Mouse (Mus musculus): ENCODE results near the gene Entpd2.

Gene Entpd2

DNA sequence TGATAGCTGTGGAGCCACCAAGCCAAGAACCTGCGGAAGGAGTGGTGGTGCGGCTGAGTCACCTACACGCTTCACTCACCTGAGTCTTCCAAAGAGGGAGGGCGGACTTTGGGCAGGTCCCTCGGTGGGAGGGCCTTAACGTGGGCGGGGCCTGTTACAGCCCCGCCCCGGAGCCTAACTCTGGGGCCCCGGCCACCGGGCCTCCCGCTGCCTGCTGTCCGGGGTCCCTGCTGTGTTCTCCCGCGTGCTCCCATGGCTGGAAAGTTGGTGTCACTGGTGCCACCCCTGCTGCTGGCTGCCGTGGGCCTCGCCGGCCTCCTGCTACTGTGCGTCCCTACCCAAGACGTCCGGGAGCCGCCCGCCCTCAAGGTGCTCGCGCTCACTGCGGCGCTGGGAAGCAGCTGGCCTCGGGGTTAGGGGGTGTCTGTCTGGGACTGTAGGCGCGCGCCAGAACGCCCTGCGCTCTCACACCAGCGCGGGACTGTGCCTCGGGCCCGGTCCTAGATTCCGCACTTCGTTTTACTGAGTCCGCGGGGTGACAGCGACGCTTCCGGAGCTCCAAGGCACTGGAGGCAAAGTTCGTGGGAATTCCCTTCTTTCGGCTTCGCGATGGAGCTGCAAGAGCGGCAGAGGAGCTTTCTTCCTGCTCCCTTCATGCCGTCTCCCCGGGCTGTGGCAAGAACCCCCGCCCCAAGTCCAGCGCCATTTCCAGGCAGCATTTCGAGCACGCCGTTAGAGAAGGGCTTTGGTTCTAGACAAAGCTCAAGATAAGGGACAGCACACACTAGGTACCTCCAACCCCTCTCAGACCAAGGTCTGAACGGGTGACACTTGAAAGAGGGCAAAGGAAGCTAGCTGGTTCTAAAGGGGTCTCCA lies at the start of gene Entpd2:
Gene Entpd2 (plus strand): TSS at position 154 of the 876 bp plus-strand sequence.
- peak; percentile 64 for DNase-seq

DNA sequence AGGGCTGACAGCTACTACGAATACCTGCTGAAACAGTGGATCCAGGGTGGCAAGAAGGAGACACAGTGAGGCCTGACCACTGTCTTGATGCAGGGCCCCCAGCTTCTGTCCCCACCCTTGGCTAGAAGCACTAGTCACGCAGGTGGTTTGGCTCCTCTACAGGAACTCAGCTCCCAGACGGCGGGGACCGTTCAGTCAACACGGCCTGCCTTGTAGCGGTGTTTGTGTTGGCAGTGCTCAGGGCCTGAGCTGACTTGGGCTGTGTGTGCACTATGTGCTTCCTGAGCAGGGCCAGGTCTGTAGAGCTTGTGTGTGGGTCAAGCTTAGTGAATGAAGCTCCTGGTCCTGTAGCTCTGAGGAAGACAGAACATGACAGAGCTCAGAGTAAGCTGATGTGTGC lies 47.5 kb upstream of the Entpd2 start:
- peak; percentile 37 for DNase-seq

DNA sequence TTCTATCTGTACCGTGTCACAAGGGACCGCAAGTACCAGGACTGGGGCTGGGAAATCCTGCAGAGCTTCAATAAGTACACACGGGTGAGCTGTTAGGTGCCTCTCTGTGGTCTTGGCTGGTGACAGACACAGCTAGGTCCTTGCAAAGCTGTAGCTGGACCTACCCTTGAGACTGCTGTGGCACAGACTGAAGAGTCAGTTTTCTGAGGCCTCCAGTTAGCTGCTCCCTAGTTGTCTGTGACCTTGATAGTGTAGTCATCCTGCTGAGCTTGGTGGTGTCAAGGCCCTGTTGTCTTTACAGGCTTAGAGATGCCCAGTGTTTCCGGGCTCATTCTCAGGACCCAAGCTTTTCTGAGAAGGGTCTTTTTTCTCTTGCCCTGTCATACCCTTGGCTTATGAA lies 46.2 kb upstream of the Entpd2 start:
- DNase-seq = no peak

DNA sequence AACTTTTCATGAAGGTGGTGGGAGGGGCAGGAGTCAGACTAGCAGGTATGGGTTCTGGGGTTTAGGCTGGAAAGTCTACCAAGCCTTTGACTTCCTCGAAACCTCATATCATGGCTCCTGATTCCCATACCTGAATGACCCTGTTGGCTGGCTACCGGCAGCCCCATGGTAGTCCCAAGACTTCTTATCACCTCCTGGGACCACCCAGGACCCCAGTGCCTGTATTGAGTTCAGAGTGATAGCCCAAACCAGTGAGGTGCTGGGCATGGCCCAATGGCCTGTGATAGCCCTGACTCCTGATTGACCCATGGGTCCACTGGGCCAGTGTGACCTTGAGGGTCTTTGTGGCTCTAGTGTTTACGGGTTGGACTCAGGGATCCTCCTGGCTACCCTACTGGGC lies 45.0 kb upstream of the Entpd2 start:
- DNase-seq = no peak

DNA sequence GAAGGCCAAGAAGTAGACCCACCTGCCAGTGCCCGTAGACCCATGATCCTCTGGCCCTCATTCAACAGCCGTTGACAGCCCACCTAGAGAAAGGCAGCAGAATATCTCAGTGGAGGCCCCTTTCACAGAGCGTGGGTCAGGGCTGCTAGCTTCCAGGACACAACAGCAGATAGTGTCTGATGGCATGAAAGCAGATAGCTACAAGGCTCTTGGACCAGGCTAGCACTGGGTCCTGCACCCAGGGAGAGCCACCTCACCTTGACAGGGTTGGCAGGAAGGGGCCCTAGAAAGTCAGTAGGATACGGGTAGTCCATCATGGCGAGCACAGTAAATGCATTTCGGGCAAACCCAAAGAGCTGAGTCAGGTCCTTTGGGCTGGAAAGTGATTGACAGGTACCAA lies 41.5 kb upstream of the Entpd2 start:
- no peak for DNase-seq

DNA sequence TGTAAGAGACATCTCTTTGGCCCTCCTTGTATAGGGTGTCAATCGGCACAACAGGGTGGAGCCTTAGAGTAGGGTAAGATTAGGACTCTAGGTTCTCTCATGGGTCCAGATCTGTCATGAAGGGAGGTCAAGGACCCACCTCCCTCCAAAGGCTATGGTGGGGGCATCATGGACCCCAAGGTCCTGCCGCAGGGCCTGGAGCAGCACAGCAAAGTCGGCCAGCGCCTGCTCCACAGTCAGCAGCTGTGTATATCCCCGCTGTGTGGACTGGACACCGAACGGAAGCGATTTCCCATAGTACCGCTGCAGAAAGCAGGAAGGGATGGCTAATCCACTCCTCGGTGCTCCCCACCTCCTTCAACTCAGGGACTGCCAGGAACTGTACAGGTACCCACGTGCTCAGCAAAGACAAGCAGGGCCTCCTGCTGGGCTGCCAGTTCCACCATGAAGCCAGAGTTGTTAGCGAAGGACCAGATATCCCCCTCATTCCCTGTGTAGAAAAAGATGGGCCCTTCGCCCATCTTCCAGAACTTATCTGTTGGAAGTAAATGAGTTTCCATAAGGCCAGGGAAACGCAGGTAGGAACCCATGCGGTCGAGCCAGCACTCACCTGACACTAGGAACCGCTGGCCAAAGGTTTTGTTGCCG lies 40.1 kb upstream of the Entpd2 start:
- no peak for DNase-seq

DNA sequence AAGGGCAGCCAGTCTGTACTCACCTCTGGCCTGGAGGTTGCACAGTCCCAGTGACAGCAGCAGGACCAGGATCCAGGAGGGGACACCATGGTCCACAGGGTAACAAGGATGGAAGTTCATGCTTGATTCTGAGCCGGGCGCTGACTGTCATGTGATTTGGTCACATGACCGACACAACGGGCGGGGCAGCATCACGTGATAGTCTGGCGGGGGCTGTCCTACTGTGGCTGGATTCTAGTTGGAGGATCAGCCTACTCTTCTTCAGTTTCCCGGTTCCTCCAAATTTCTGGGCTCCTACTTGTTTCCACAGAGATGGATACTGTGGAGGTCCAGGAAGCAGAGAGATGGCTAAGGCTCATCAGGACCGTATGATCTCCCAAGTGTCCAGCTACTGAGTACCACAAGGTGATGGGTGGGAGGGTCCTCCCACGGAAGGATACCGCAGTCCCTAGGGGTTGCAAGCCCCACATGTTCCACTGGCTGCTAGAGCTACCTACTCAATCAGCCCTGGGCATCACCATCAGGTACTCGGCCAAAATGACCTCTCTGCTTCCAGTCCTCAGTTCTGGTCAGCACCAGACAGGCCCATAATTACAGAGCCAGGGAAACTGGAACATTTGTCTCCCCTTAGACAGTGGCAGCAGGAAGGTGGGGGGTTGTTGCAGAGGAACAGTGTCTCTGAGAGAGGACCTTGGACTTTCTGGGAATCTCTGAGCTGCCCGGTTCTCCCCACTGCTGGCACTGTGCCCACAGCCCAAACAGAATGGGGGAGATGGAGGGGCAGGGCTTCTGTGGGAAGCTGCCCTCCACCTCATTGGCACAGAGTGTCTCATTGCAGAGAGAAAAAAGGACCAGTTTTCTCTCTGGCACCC lies 39.2 kb upstream of the Entpd2 start, which contains the start of gene Dpp7:
Gene Dpp7 (minus strand): TSS at position 152 of the 872 bp plus-strand sequence.
- DNase-seq = peak; percentile 85

DNA sequence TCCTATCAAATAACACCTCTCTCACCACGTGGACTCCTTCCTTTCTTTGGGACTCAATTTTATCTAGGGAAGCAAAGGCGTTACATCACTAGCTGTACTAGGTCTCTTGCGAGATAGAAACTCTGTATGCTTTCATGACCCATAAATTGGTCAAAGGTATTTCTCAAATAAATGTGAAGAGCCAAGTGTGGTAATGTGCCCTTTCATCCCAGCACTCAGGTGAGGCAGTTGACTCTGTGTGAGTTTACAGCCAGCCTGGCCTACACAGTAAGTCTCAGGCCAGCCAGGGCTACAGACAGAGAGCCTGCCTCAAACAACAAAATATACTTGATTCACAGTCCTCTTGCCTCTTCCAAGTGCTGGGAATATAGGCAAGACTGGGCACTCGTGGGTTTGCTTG lies 35.8 kb upstream of the Entpd2 start:
- DNase-seq = no peak

DNA sequence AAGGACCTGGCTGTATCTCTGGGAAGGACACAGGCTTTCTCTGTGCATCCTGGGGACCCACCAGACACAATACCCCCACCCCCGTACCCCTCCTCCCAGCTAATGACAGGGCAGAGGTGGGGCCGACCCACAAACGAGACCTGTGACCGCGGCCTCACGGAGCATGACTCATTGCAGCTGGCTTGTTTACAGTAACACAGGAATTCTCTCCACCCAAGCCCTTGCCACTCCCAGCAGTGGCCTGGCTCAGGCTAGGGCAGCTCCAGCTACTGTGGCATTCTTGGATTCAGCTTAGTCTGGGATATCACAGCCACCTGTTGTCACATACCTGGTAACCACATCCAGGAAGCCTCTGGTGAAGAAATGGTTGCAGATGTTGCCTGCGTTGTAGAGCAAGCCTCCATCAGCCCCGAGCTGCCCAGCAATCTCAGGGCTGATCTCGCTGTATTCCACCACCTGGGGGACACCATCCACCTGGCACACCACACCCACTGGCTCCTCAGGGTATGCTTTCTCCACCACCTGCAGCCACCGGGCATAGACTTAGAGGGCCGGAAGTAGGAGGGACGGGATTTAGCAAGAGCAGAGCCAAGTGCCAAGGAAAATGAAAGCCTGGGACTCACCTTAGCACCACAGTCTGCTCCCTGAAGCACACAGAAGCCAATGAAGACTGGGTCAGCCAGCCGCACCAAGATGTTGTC lies 32.0 kb upstream of the Entpd2 start:
- DNase-seq = peak; percentile 41

DNA sequence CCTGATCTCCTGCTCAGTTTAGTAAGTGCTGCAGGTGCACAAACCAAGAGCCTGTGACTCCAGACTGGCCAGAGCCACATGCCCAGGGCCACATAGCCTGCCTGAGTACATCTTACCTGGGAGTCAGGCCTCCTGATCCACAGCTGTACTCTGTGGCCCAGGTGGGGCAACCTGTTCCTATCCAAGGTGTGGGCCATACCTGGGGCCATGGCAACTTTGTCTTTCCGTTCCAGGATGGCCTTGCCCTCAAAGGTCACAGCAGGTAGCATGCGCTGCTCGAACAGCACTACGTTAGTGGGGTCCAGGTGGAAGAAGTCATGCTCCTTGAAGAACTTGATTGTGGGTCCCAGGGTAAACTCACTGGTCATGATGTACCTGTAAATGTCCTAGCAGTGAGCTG lies 31.4 kb upstream of the Entpd2 start:
- DNase-seq = no peak

DNA sequence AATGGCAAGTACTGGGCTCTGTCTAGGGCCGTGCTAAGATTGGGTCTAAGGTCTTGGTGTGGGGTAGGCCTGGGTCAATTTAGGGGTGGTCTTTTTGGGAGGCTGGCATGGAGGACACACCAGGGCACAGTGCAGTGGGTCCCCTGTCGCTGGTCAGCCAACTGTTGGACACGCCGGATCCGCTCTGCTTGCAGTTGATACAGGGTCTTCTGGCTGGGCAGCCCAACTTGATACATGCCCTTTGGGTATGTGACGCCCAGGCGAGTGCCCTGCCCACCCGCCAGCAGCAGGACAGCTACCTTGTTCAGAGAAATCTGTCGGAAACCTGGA lies 30.9 kb upstream of the Entpd2 start:
- DNase-seq = no peak

DNA sequence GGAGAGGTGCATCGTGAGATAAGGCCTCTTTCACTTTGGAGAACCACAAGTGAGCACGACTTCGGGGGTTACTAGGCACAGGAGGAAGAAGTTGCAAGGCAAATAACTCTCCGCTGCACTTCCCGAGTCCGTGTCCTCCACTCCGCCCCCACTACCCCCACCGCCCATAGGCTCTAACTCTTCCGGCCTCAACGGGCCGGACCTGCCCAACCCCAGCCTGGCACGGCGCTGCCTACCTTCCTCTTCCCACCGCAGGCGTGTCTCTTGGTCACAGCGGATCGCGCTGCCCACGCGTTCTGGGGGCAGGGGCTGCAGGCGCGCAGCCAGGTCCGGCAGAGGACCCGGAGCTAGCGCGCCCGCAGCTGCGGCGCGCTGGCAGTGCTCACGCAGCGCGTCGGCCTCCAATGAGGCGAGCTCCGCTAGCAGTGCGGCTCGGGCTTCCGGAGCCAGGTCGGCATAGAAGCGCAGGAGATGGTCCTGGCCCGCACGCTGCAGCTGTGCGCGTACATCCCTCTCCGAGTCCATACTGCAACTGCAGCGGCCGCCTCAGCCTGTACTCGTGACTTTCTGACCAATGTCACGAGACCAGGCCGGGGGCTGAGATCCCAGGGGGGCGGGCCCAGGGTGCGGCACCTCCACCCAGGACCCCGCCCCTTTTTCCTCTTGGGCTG lies 30.4 kb upstream of the Entpd2 start, which contains the start of gene Uap1l1:
Gene Uap1l1 (minus strand): TSS at position 592 of the 671 bp plus-strand sequence.
- peak; percentile 81 for DNase-seq

DNA sequence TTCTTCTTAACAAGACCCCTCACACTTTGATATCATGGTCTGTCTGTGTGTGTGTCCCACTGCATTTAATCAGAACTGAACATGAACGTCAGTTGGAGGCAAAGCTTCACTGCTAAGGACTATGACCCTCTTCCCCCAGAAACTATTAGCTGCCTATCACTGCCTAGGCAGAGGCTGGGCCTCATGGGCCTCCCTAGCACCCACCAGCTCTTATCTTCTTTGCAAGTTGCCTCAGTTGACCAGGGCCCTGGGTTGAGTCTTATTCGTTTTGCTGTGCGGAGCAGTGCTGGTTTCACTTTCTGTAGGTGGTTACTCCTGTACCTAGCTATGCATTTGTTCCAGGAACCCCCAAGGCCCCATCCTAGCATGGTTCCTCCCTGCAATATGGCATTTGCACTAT lies 25.7 kb upstream of the Entpd2 start:
- DNase-seq = no peak

DNA sequence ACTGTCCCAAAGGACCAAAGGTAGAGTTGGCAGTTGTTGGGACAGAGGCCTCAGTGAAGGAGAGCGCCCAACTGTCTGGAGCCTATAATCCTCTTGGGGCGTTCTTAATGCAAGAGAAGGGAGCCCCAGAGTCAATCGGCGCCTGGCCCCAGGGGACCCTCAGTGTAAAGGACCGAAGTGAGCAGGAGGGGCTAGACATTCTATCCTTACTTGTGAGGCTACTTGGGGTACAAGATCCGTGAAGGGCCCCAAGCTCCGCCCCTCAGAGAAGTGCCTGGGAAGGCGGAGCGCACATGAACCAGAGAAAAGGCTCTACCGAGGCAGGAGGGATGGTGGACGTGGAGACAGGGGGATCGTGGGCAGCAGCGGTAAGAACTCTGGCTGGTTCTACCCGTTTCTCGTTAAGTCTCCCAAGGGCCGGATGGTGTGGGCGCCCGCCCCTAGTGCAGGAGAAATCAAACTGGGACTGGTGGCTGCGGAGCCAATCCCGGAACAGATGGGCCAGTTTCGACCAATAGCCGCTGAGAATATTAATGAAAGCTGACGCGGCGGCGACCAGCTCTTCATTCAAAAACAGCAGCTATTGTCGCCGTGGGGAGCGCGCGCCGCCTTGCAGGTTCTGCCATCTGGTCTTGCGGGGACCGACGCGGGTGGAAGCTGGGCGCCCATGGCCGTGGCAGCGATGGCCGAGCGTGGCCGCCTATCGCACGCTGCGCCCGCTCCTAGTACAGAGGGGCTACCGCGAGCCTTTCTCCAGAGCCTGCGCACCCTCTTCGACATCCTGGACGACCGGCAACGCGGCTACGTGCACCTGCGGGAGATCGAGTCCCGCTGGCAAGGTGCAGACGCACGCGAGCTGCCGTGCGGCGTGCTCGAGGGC lies 23.7 kb upstream of the Entpd2 start, which contains the start of gene Sapcd2:
Gene Sapcd2 (plus strand): TSS at position 558 of the 880 bp plus-strand sequence.
- peak; percentile 86 for DNase-seq

DNA sequence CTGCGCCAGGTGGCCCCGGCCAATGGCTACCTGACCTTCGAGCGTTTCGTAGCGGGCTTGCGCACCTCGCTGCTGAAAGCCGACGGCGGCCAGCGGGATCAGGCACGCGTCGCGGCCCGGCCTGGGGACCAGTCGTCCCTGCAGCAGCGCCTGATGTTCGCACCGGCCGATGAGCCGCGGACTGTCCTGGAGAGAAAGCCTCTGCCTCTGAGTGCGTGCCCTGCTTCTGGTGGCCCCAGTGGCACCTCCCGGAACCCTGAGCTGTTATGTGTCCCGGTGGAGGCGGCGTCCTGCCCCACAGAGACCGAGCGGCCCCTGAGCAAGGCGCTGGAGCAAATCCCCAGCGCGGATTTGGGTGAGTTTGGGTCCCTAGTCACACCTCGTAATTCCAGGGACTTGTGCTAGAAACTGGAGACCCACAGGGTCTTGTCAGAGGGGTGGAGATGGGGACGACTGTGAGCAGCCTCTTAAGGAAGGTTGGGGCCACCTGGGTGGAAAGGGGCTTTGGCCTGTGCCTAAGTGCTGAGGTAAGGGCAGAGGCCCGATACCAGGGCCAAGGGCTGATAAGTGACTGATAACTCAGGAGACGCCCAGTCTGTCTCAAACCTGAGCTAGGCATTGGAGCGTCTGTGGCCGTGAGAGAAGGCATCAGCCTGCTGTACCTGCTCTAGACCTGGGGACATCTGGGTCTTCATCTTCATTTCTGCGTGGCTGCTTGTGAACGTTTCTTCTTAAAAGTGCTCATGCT lies 22.9 kb upstream of the Entpd2 start:
- DNase-seq = no peak

DNA sequence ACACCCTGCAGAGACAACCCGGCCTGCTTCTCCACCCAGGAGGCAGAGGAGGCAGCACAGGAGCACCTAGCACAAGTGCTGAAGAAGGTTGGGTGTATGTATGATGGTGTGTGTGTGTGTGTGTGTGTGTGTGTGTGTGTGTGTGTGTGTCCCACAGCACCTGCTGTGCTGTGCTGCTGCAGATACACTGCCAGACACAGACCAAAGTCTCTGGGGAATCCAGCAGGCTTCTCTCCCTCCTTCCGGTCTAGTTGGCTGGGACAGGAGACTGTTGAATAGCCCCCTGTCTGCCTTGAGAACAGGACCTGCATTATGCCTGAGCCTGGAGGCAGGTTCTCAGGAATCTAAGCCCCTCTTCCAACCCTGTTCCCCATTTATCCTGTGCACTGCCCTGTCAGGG lies 22.2 kb upstream of the Entpd2 start:
- DNase-seq = no peak

DNA sequence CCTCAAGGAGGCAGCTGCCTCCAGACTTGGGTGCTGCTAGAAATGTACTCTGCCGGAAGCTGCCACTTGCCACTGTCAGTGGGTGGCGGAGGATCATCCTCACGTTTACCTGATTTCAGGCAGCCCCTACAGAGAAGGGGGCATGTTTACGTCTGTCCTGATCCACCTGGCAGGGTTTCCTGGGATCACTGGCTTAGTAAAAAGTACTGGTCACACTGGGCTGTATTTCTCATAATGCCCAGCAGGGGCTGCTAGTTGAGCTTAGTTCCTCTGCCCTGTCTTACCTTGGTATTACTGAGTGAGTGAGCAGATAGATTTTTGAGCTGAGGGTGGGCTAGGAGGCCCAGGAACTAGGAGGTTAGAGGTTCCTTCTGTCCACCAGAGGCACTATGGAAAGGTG lies 19.1 kb upstream of the Entpd2 start:
- peak; percentile 37 for DNase-seq

DNA sequence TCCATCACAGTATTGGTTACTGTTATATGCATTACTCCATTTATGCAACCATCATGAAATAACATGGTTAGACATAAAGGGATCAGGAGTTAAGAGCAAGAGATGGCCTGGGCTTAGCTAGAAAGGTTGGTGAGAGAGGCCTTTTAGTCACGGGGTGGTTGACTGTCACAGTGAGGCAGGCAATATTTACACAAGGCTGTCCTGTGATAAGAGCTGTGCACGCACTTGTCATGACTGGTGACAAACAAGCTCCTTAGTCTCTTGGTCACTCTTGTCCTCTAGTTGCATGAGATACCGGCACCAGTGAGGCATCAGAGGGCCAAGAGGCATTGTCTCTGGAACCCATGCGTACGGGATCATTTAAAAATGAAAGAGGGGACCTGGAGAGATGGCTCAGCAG lies 11.2 kb upstream of the Entpd2 start:
- no peak for DNase-seq

DNA sequence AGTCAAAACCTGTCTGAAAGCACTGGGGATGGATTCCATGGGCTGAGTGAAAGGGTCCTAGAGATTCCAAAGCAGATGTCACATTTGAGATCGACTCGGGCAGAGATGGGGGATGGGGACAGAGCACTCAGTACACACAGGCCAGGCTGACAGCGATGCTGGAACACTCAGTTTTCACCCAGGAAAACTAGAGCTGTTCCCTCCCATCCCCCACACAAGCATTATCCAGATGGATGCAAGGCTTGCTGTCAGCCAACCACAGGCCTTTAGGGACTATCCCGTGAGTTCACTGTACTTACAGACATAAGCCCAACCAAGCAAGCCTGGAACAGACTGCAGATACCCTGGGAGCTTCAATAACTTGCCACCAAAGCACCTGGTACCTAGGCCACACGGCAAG lies 4.4 kb upstream of the Entpd2 start:
- DNase-seq = no peak
